Mouse (Mus musculus) cerebellum, adult (tissue): ENCODE data around the gene Csrp2.

ENCODE experiments used
- ATAC-seq: cut with Nextera tagmentation; 2 replicates; pipeline ENCODE4 v1.9.2; 2017; ENCODE audit warnings: mild to moderate bottlenecking, moderate library complexity, mixed read lengths; ENCODE audit not compliant: insufficient number of reproducible peaks, low FRiP score, low TSS enrichment

The Csrp2 gene

DNA sequence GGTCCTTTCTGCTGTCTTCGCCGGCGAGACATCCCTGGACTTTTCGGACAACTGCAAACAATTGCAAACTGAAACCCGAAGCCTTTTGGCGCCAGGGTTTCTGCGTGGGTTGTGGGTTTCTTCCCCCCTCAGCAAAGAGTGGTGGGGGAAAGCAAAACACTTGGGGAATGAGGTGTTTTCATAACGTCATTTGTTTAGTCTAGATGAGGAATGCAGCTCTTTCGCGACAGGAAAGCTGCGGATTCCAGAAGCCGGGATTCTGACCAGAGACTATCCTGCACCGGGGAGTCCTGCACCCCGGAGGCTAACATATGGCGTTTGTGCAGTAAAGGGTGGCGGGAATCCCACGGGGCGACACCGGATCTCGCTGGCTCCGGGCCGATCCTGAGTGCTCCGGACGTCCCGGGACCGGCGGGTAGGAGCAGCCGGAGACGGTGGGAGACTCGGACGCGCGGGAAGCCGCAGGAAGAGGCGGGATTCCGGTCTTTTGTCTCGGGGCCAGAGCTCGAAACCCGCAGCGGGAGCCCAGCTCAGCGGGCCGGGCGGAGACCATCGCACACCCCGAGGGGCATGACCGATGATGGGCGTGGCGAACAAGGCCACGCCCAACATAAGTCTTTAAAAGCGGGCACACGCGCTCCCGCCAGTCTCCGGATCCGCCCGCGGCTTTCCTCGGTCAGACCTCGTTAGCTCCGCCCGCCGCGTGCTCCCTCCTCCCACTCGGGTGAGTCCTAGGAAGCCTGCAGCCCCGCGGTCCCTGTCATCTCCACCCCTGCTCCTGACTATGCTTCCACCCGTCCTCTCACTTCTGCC, at the start of gene Csrp2:
Gene Csrp2 (plus strand): TSS at position 259 of the 813 bp plus-strand sequence.
- peak; percentile 86 for ATAC-seq

GRCm38 (mm10) chr10:110874853-110875252, 44.7 kb upstream of the Csrp2 start:
- no peak for ATAC-seq

GRCm38 (mm10) chr10:110876956-110877355, 42.6 kb upstream of the Csrp2 start:
- ATAC-seq = no peak

DNA sequence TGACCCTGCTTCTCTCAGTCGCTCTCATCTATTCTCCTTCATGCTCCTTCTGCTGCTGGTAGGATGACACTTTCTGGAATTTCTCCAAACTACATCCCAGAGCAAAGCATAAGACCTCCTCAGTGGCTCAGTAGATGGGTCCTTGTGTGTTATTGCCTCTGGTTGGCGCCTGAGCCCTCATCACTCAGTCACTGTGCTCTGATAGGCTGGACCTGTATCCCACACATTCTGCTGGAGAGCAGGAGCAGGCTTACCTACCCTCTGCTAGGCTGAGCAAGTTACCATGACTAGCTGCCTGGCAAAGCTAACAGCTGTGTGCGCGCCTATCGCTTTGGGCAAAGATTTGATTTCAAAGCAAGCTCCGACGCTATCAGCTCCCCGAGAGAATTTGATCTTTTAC, 41.7 kb upstream of the Csrp2 start:
- ATAC-seq = peak; percentile 49; the same call in 1 of the 2 replicates

DNA sequence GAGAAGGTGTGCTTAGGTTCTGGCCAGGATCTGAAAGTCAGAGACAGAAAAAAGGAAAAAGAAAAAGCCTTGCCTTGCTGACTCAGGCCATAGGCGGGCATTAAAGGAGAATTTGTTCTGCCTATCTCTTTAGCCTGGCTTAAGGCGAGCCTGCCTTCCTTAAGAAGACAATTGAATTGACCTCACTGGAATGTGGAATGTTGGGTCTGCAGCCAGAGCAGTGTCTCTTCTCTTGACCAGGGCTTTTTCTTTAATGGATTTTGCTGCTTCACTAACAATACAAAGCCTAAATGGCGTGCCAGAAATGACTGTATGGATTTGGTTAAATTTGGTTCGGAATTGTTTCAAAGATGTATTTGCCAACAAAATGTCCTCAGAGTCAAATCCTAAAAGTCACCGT, 40.9 kb upstream of the Csrp2 start:
- no peak for ATAC-seq

DNA sequence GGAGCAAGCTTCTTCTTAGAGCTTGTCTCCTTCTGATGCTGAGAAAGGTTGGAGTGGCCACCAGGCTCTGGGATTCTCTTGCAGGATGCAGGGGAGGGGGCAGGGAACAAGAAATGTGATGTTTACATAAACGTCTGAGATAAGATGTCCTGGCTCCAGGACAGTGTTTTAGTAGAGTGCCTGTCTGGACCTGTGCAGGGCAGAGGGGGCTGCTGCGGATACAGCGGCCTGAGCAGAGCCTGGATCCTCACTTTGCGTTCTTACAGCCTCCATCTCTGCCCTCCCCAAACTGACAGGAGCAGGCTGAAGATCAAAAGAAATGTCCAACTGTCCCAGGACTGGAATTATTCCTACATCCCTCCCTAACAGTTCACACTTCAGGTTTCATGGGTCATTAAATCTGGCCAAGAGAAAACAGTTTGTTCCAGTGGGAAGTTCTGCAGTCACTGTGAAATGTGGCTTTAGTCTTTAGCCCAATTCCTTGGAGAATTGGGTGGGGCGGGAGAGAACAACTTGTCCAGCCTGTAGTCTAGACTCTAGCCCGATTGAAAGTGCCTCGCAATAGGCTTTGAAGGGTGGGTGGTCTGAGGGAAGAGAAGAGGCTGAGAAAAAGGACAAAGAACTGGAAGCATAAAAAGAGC, 40.0 kb upstream of the Csrp2 start:
- ATAC-seq = no peak

- ATAC-seq = no peak
Measured at GRCm38 (mm10) chr10:110881346-110881745, 38.2 kb upstream of the Csrp2 start.

DNA sequence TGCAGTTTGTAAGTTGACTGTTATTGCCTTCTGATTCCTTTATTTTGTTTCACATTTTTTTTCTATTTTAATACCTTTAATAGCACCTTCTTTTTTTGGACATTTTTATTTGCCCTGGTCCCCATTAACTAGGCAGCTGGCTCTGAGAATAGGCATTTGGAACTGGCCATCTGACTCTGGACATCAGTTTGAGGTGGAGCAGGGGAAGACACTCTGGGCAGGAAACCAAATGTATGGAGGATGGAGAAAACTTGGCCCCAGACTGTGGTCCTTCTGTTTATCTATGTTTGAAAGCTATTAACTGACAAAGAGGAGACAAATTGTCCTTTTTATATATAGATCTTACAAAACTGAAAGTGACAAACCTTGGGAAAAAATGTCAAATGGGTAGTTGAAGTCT, 36.9 kb upstream of the Csrp2 start:
- ATAC-seq = no peak

GRCm38 (mm10) chr10:110890656-110891272, 28.8 kb upstream of the Csrp2 start:
- ATAC-seq = no peak

- no peak for ATAC-seq
Measured at GRCm38 (mm10) chr10:110899744-110900501, 19.7 kb upstream of the Csrp2 start.

DNA sequence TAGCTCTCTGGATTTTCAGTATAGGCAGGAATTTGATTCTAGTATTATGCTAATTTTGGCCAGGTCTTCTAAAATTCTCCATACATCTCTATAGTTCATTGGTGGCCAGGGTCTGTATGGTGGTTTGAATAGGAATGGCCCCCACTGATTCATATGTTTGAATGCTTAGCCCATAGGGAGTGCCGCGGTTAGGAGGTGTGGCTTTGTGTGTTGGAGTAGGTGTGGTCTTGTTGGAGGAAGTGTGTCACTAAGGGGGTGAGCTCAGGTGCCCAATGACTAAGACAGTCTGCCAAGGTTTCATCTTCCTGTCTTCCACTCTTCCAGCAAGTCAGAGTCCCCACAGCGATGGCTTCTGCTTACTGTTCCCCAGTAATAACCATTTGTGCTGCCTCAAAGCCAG, 15.7 kb upstream of the Csrp2 start:
- ATAC-seq = no peak

DNA sequence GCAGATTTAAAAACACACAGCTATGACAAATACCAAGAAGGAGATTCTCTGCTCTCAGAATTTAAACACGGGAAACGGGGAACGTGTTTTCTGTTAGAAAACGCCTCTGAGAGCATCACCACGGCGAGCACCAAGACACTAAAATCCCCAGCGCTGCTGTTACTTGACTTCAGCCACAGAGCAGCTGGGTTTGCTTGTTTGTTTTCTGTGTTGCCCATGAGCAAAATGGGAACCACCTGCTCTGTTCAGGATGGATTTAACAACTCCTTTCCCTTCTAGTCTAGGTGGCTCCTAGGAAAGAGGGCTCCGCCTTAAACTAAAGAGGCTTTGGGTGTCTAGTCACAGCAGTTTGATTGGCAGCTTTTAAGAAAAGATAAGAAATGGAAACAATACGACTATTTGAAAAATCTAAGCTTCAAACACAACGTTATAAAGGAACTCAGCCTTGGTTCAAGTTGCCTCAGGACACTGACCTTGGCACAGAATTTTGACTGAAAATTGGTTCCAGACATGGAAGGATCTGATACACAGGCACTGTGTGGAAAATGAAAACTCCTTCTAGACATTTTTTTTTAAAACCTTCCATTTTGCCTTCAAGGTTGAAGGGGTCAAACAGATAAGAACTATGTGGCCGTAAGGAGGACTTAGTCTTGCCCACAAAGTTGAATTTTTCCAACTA, 2.8 kb upstream of the Csrp2 start:
- ATAC-seq = no peak

DNA sequence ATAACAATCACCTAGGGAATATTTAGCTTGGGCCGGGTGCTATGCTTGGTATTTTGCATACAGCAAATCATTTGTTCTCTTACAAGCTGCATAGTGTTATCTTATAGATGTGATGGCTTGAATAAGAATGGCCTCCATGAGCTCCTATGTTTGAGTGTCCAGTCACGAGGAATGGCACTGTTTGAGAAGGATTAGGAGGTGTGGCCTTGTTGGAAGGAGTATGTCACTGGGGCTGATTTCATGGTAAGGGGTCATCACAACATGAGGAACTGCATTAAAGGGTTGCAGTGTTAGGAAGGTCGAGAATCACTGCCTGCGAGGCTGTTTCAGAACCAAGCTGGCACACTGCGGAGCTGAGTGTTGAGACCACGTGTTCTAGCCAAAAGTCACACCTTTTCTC, 2.1 kb upstream of the Csrp2 start:
- ATAC-seq = no peak

GRCm38 (mm10) chr10:110918414-110919391, 886 bp upstream of the Csrp2 start:
- ATAC-seq = no peak

DNA sequence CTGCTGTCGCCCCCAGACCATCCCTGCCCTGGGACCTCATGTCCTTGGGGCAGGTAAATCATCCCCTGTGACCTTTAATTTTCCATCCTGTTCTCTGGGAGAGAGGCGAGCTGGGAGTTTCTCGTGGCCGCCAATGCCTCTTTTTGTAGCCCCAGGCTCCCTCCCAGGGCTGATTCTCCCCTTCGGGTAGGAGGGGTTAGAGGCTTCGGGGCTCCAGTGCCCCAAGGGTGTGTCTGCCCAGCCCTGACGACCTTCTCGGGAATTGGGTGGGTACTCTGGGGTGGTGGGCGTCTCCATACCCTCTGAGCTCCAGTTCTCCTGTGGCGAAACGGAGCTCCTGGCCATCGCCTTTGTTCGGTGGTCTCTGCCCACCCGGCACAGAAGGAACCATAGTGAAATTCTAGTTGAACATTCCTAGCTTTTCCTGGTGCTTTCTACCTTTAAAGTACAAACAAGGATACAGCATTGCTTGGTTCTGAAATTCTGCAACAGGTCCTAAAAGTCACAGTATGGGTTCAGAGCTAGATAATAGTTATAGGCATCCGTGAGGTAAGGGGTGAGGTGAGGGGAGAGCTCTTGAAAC, 870 bp downstream of the Csrp2 start:
- no peak for ATAC-seq

DNA sequence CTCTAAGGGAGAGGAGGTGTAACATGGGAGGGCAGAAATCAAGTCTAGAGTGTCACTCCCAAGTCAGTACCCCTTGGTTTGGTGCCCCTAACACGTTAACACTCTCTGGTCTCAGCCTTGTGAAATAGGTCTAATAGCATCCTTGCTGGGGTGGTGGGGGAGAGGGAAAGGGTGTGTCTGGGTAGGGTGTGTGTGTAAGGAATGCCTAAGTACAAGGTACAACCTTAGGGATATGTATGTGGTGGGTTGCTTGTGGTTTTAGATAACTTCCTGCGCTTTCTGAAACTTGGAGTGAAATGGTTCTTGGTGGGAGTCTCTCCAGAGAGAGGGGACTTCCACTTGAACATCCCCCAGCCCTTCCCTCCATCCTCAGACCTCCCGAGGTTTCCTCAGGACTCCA, 2.3 kb downstream of the Csrp2 start:
- ATAC-seq = no peak

DNA sequence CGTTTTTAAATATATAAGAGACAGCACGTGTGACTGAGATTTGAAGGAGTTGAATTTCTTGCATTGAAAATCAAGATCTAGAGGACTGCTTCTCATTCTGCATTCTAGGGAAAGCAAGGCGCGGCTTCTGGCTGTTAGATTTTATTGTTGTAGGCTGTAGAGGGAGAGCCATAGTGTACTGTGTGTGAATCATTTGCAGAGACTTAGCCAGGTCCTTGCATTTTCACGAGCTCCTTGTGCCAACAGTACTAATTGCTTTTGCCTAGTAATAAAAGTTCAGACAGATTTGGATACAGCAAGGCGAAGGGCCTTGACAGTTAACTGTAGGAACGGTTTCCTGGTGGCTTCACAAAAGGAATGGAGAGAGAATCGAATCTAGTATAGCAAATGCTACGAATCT, 3.0 kb downstream of the Csrp2 start:
- no peak for ATAC-seq

- peak; percentile 69 for ATAC-seq
Measured at GRCm38 (mm10) chr10:110927491-110927890, 7.9 kb downstream of the Csrp2 start.

DNA sequence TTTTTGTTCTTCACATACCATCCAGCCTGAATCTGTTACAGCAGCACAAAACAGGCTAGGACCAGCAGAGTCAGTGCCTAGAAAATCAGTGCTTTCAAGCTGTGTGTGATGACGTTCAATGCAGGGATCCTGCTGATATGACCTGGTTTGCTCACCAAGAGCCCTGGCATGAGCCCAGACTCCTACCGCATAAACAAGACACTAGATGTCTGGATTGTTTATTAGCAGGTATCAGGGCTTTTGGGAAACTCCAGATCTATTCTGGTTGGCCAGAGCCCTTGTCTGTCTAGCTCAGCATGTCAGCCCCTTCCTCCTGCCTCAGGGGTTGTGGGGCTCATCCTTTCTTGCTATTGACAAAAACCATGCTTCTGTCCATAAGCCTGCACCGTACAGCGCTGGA, 10.2 kb downstream of the Csrp2 start:
- no peak for ATAC-seq
